Mouse (Mus musculus) cortical plate, adult 2 months (tissue): ENCODE data around the gene Mmp25.

Experiments
- CTCF ChIP-seq: fragments of 200-500 bp; IDR thresholded peaks from 2 replicates; pipeline ENCODE4 v1.5.1; 2011; ENCODE audit warnings: mild to moderate bottlenecking, control low read depth, low read length; ENCODE audit not compliant: insufficient read depth; ENCODE audit errors: extremely low read depth
- POLR2A ChIP-seq: fragments of 200-500 bp; IDR thresholded peaks from 2 replicates; pipeline ENCODE4 v1.6.1; 2011; ENCODE audit warnings: mild to moderate bottlenecking, low read length, control low read depth; ENCODE audit not compliant: insufficient read depth; ENCODE audit errors: extremely low read depth

DNA sequence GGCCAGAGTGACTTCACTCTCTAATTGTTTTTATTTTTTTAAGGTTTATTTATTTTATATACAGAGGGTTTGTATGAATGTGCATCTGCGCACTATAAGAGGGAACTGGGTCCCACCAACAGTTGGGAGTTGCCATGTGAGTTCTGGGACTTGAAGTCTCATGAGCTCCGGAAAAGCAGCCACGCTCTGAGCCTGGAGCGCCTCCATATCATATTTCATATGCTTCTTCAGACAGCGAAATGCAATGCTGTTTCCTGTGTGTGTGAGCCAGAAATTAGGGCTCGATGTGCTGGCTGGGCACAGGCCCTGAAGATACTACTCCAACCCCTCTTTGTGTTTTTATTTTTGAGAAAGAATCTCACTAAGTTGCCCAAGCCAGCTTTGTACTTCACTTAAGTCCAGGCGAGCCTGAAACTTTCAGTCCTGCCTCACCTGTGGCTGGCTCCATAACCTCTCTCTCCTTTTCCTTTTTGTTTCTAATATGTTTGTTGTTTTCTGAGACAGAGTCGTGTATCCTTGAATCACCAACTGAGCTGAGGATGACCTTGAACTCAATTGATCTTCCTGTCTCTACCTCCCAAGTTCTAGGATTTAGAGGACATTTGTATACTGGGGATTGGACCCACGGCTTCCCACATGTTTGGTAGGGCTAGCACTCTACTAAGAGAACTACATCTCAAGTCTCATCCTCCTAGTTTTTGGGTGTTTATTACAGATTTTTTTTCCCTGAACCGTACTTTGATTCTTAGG lies 43.1 kb downstream of the Mmp25 start:
- TF ChIP-seq POLR2A: no peak
- no peak for TF ChIP-seq CTCF
